Mouse (Mus musculus) hindbrain, embryonic 10.5 days (tissue): ENCODE results near the gene Hlx. TPM values are rescaled to one million over a fixed set of nuclear protein-coding genes. Genes with fewer than 3 reads are reported as not detected.

Experiments used
- DNase-seq: peaks from one replicate; pipeline ENCODE4 v3.0.0-alpha.2; 2017; ENCODE audit warnings: low spot score
- H3K27ac ChIP-seq: fragments of 300-500 bp; sonication (generic); 2 replicates; pipeline ENCODE4 v1.5.1; 2016; ENCODE audit warnings: mild to moderate bottlenecking, moderate library complexity
- H3K27me3 ChIP-seq: fragments of 300-500 bp; sonication (generic); 2 replicates; pipeline ENCODE4 v1.6.1; 2016; ENCODE audit warnings: mild to moderate bottlenecking; ENCODE audit not compliant: poor library complexity, insufficient read depth, severe bottlenecking
- H3K36me3 ChIP-seq: fragments of 300-500 bp; sonication (generic); 2 replicates; pipeline ENCODE4 v1.6.1; 2016; ENCODE audit warnings: mild to moderate bottlenecking, moderate library complexity
- H3K4me1 ChIP-seq: fragments of 300-500 bp; sonication (generic); replicated peaks from 2 replicates; pipeline ENCODE4 v1.6.1; 2016; ENCODE audit warnings: mild to moderate bottlenecking
- H3K4me3 ChIP-seq: fragments of 300-500 bp; sonication (generic); 2 replicates; pipeline ENCODE4 v1.5.1; 2016; ENCODE audit warnings: mild to moderate bottlenecking, moderate library complexity
- H3K9me3 ChIP-seq: fragments of 300-500 bp; sonication (generic); 2 replicates; pipeline ENCODE4 v1.6.1; 2016; ENCODE audit warnings: mild to moderate bottlenecking, moderate library complexity
- WGBS: fragments of 180-500 bp; shearing (Covaris S2); methylation state at CpG from one replicate; pipeline ENCODE4 v1.1.7; 2016; 5-methylcytosine and 5-hydroxymethylcytosine counted together
- polyA plus RNA-seq: library from polyadenylated mRNA; unstranded; fragments of >200 nt; fragmentation: Nextera tagmentation; extraction: Ambion mirVana; gene quantifications from 2 replicates; pipeline ENCODE4 v1.2.1, GENCODE M21; 2016

Hlx gene
- polyA plus RNA-seq, 1 experiment from 2014 or later, result 6.9 TPM

DNA sequence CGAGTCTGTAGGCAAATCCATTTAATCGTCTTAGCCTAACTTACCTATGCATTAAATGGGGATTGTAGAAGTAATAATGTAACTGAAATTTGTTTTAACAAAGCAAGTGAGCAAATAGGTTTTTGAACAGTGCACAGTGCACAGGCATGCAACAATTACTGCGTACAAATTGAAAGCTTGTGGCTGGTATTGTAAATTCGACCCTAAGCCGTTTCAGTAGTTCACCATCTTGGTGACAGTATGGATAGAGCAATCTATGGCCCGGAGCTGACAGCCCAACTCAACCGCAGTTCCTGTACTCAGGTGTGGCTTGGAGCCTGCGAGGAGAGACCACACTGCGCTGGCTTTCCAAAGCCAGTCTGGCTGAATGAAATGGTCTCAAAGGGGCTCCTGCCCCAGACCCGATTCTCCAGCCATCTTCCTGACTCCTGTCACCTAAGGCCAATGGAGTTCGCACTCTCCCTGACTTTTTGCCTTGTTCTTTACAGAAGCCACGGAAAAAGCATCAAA is 14.7 kb downstream of the Hlx start:
- H3K9me3 ChIP-seq, result no peaks in the 10 kb centered on the region
- no peak overlapping the region for H3K27ac ChIP-seq
- WGBS, result 1% methylated on average over 12 of the region's 12 CpGs
- H3K27me3 ChIP-seq, result peaks cover 100% of the 10 kb centered on the region
- DNase-seq, result peak; percentile 49
- no peaks in the 10 kb centered on the region for H3K36me3 ChIP-seq
- peaks cover 16% of the 10 kb centered on the region; the same call in 1 of the 2 replicates for H3K4me1 ChIP-seq
- no peak overlapping the region for H3K4me3 ChIP-seq

DNA sequence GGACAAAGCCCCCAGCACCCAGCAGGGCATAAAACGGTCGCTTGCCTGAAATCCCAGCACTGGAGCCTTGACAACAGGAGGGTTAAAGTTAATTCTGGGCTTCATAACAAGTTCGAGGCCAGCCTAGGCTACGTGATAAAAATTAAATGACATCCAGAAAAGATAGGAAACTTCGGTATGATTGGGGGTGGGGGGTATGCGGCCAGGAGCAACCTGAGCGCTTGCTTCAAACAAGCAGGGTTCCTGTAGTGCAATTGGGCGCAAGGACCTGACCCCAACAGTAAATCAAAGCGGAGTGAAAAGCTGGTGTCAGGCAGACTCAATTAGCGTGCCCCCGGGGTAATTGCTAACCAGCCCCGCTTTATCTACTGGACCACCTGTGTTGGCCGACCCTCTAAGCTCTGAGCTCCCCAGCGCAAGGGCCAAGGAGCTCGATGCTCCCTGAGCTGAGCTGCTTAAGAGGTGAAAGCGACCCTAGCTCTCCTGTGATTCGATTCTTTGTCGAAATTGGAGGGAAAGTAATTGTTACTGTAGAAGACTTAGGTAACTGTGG is 15.3 kb downstream of the Hlx start:
- WGBS, result under 1% methylated on average over 18 of the region's 18 CpGs
- no peaks in the 10 kb centered on the region for H3K9me3 ChIP-seq
- H3K27ac ChIP-seq, result no peak overlapping the region
- peak; percentile 43 for DNase-seq
- H3K4me3 ChIP-seq, result no peak overlapping the region
- no peaks in the 10 kb centered on the region for H3K36me3 ChIP-seq
- peaks cover 16% of the 10 kb centered on the region; the same call in 1 of the 2 replicates for H3K4me1 ChIP-seq
- H3K27me3 ChIP-seq, result peaks cover 93% of the 10 kb centered on the region

DNA sequence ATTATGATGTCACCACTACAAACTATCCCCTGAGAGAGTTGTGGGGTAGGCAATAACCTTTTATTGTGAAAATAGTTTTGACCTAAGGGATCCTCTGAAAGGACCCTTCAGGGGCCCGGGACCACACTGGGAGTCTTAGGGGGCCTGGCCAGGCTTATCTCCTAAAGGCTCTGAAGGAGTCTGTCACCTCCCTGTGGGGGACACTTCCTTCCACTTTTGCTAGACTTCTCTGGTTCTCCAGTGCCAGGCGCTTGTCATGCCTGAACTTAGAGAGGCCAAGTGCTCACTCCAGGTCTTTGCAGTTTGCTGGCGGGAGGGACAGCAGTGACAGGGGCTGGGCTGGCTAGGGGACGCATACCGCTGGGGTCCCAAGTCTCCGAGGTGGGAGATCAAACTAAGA is 16.3 kb downstream of the Hlx start:
- WGBS, result 2% methylated on average over 6 of the region's 6 CpGs

GRCm38 (mm10) chr1:184715693-184716092 is 16.7 kb downstream of the Hlx start:
- 25% methylated on average over 6 of the region's 6 CpGs for WGBS
- Histone ChIP-seq H3K4me1 (peaks cover 16% of the 10 kb centered on the region; the same call in 1 of the 2 replicates), H3K36me3 (no peaks in the 10 kb centered on the region), H3K27ac (no peak overlapping the region), H3K4me3 (no peak overlapping the region), H3K27me3 (peaks cover 79% of the 10 kb centered on the region), H3K9me3 (no peaks in the 10 kb centered on the region)
- DNase-seq, result no peak

More for the DNA sequence above, 16.3 kb downstream of the Hlx start:
- peaks cover 84% of the 10 kb centered on the region for H3K27me3 ChIP-seq
- no peaks in the 10 kb centered on the region for H3K9me3 ChIP-seq
- H3K36me3 ChIP-seq, result no peaks in the 10 kb centered on the region
- H3K4me1 ChIP-seq, result peaks cover 16% of the 10 kb centered on the region; the same call in 1 of the 2 replicates
- no peak overlapping the region for H3K4me3 ChIP-seq
- DNase-seq, result peak; percentile 11
- H3K27ac ChIP-seq, result no peak overlapping the region

- Histone ChIP-seq H3K9me3 (no peaks in the 10 kb centered on the region), H3K27me3 (peaks cover 68% of the 10 kb centered on the region), H3K4me3 (no peak overlapping the region), H3K4me1 (peaks cover 16% of the 10 kb centered on the region; the same call in 1 of the 2 replicates), H3K27ac (no peak overlapping the region), H3K36me3 (no peaks in the 10 kb centered on the region)
- 27% methylated on average over 3 of the region's 3 CpGs for WGBS
- no peak for DNase-seq
Measured at GRCm38 (mm10) chr1:184714515-184714914, 17.9 kb downstream of the Hlx start.

DNA sequence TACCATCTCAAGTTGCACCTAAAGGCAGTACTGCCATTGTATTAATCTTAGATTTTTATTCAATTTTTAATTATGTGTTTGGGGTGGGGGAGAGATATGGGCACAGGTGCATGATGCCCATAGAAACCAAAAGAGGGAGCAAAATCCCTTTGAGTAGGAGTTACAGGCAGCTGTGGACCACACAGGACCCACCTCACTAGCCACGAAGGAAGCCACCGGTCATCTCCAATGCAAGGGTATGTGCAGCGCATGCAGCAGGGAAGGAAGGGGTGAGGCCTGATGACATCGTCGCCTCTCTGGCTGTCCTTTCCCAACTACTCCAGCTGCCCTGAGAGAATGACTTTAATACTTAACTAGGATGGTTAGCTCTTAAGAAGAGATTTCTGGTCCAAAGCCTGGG is 18.7 kb downstream of the Hlx start:
- no peaks in the 10 kb centered on the region for H3K9me3 ChIP-seq
- 60% methylated on average over 5 of the region's 5 CpGs for WGBS

GRCm38 (mm10) chr1:184707532-184708248 is 24.7 kb downstream of the Hlx start:
- Histone ChIP-seq H3K27ac (no peak overlapping the region), H3K36me3 (no peaks in the 10 kb centered on the region), H3K27me3 (no peaks in the 10 kb centered on the region; the same call in 1 of the 2 replicates), H3K9me3 (no peaks in the 10 kb centered on the region), H3K4me1 (no peaks in the 10 kb centered on the region; the same call in 1 of the 2 replicates), H3K4me3 (no peak overlapping the region)
- no peak for DNase-seq
- 86% methylated on average over 4 of the region's 4 CpGs for WGBS

More for the DNA sequence above, 18.7 kb downstream of the Hlx start:
- H3K27me3 ChIP-seq, result peaks cover 60% of the 10 kb centered on the region
- no peak overlapping the region for H3K4me3 ChIP-seq
- no peak overlapping the region for H3K27ac ChIP-seq
- no peaks in the 10 kb centered on the region for H3K36me3 ChIP-seq
- no peak for DNase-seq
- peaks cover 16% of the 10 kb centered on the region; the same call in 1 of the 2 replicates for H3K4me1 ChIP-seq

DNA sequence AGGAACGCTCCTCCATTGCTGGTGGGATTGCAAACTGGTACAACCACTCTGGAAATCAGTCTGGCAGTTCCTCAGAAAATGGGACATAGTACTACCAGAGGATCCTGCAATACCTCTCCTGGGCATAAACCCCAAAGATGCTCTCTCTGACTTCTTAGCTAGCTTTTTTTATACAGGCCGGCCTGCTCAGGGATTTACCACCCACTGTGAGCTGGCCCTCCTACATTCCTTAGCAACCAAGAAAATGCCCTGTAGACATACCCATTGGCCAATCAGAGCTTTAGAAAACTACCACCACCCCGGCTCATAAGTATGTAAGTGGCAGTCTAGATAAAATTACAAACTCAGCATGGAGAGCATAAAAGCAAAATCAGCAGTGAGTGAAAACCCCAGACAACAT is 27.5 kb downstream of the Hlx start:
- no peaks in the 10 kb centered on the region; the same call in 1 of the 2 replicates for H3K27me3 ChIP-seq
- H3K9me3 ChIP-seq, result no peaks in the 10 kb centered on the region
- H3K36me3 ChIP-seq, result no peaks in the 10 kb centered on the region
- H3K4me3 ChIP-seq, result no peak overlapping the region
- no peak overlapping the region for H3K27ac ChIP-seq
- WGBS, result 47% methylated on average over 3 of the region's 3 CpGs
- DNase-seq, result no peak
- H3K4me1 ChIP-seq, result no peaks in the 10 kb centered on the region

GRCm38 (mm10) chr1:184699295-184699694 is 33.1 kb downstream of the Hlx start:
- no peaks in the 10 kb centered on the region for H3K27me3 ChIP-seq
- H3K27ac ChIP-seq, result no peak overlapping the region
- no peaks in the 10 kb centered on the region for H3K36me3 ChIP-seq
- DNase-seq, result no peak
- H3K4me1 ChIP-seq, result no peaks in the 10 kb centered on the region
- no peaks in the 10 kb centered on the region for H3K9me3 ChIP-seq
- WGBS, result 91% methylated on average over 1 of the region's 1 CpGs
- no peak overlapping the region for H3K4me3 ChIP-seq

DNA sequence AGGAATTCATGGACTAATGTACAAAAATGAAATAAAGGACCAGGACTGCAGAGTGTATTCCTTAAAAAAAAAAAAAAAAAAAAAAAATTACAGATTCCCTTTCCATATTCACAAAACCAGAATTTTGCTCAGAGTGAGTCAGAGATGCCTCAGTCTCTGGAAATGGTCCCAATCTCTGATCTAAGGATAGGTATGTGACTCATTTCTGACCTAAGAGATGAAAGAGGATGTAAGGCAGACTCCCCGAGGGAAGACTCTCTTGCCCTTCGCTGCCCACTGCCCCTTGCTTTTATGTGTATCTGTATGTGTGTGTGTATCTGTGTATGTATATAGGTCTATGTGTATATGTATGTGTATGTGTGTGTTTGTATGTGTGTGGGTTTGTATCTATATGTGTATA is 37.0 kb downstream of the Hlx start:
- no peak overlapping the region for H3K4me3 ChIP-seq
- no peaks in the 10 kb centered on the region for H3K27me3 ChIP-seq
- 83% methylated on average over 2 of the region's 2 CpGs for WGBS
- H3K4me1 ChIP-seq, result peaks cover 8% of the 10 kb centered on the region
- no peak overlapping the region for H3K27ac ChIP-seq
- no peaks in the 10 kb centered on the region for H3K36me3 ChIP-seq
- no peaks in the 10 kb centered on the region for H3K9me3 ChIP-seq
- DNase-seq, result no peak

DNA sequence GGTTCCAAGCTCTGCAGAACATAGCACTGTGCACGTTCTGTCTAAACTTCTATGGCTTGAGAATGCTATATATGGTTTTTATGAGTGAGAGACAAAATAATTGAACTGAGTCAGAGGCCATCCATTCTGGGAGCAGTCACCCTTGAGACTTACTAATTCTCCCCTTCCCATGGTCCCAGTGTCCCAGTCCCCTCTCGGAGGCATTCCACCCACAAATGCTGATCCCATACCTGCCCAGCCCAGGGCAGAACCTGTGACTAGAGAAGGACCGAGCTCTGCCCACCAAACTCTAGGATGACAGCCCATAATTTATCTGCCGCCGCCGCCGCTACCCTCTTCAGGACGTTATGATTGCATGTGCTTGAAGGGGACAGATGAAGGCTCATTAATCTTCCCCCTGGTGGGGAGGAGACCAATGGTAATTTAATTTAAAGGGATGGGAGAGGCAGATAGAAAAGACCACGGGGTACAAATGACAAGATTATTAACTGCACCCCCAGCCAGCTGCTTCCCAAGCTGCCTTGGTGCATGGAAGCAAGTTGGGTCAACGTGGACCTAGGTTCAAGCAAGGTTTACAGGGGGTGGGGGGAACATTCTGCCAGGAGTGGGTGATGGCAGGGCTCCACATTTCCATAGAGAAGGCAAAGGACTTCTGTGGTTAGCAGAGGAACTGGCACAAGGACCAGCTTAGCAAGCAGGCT is 40.1 kb downstream of the Hlx start:
- Histone ChIP-seq H3K4me3 (no peak overlapping the region), H3K9me3 (no peaks in the 10 kb centered on the region), H3K4me1 (peaks cover 8% of the 10 kb centered on the region), H3K27me3 (no peaks in the 10 kb centered on the region), H3K27ac (no peak overlapping the region), H3K36me3 (no peaks in the 10 kb centered on the region)
- WGBS, result 82% methylated on average over 10 of the region's 10 CpGs
- DNase-seq, result no peak

DNA sequence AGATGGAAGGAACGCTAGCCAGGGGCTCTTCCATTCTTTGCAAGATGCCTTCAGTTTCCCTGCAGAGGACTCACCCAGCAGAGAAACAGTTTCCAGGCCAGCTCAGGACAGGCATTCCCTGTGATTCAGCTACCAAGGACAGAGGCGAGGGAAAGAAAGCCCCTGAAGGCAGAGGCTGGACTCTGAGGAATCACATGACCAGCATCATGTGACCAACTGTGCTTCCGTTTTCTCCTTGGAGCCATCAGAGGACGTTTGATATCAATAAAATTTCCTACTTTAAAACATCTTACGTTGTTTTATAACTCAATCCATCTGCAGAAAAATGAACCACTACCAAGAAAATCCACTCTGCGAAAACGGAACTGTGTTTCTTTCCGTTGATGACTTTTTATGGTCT is 41.2 kb downstream of the Hlx start:
- Histone ChIP-seq H3K4me3 (no peak overlapping the region), H3K4me1 (peaks cover 8% of the 10 kb centered on the region), H3K9me3 (no peaks in the 10 kb centered on the region), H3K27me3 (no peaks in the 10 kb centered on the region), H3K36me3 (no peaks in the 10 kb centered on the region), H3K27ac (no peak overlapping the region)
- no peak for DNase-seq
- 83% methylated on average over 8 of the region's 8 CpGs for WGBS

DNA sequence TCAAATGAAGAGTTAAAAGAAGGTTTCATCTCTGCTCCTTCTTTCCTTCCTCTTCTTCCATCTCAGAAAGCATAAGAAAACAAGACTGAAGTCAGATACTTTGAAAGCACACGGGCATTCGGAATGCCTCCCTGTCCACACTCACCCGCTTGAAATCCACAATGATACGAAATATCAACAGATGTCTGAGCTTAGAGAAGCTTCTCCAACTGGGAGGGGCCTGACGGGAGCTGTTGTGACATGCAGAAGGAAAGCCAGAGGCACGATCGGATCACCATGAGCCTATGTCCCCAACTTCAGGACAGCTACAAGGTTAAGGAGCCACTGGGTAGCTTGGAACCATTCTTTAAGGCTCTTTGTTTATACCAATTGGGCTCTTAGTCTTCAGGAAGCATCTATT is 44.4 kb downstream of the Hlx start:
- DNase-seq, result no peak
- H3K36me3 ChIP-seq, result no peaks in the 10 kb centered on the region

More for the DNA sequence above, 44.4 kb downstream of the Hlx start:
- Histone ChIP-seq H3K27ac (no peak overlapping the region), H3K4me1 (peaks cover 8% of the 10 kb centered on the region), H3K4me3 (no peak overlapping the region), H3K9me3 (no peaks in the 10 kb centered on the region), H3K27me3 (no peaks in the 10 kb centered on the region)
- 79% methylated on average over 7 of the region's 7 CpGs for WGBS
